Mouse (Mus musculus) effector memory CD4-positive, alpha-beta T cell, adult 5 months (primary cell): Measurements from ENCODE around the gene Gm16427. TPM values are rescaled to one million over a fixed set of nuclear protein-coding genes. Genes with fewer than 3 reads are reported as not detected.

Experiments used
- polyA plus RNA-seq: library from polyadenylated mRNA; unstranded; fragments of 100-300 nt; shearing (Covaris generic); gene quantifications from one replicate; pipeline ENCODE4 v1.2.1, GENCODE M21; 2017

The Gm16427 gene
- 0.19 TPM for polyA plus RNA-seq

DNA sequence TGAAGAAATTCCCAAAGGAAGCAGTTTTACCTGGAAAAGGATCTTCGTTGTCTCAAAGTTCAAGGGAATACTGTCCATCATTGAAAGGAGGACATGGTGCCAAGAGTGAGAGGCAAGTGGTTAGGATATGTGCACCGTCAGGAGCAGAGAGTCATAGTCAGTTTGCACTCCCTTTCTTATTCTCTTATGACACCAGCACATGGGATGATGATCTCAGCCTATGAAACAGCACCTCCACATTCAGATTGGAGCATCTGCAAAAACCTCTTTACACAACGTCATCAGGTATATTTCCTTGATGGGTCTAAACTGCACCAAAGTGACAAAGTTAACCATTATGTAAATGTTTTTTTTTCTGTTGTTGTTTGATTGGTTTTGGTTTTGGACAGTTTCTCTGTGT is at the start of gene Gm16427:
Gene Gm16427 (minus strand): TSS at position 101 of the 400 bp plus-strand sequence.

Other genes with a start within 250 kb of the Gm16427 start
- gene C87414, start 131.4 kb upstream of the Gm16427 start, polyA plus RNA-seq: not detected